Comparison of ENCODE assay signal across 8 mouse cellular contexts in genomic region chr16:23269984-23270912, GRCm38 (mm10). TPM values are rescaled to one million over a fixed set of nuclear protein-coding genes. Genes with fewer than 3 reads are reported as not detected.
DNase-seq lines count a peak whose midpoint lies in the region; ATAC-seq lines count a peak whose summit lies in the region.

No protein-coding gene starts in this region.

- H3K27me3 ChIP-seq in forebrain, embryonic 14.5 days (replicated peaks; ENCODE audit: control insufficient read depth, insufficient read depth, low read length) = no peaks in the 10 kb centered on the region

- no peak overlapping the region for H3K9ac ChIP-seq in forebrain, embryonic 14.5 days (ENCODE audit: low read length)

- peak overlapping the region; percentile 60; the same call in 1 of the 2 replicates for H3K27ac ChIP-seq in forebrain, embryonic 14.5 days (ENCODE audit: low read depth, low read length)

- H3K4me3 ChIP-seq in forebrain, embryonic 14.5 days (ENCODE audit: low read depth, low read length) = no peak overlapping the region

- H3K4me2 ChIP-seq in forebrain, embryonic 14.5 days (ENCODE audit: low read length) = no peak overlapping the region

- DNase-seq in kidney, adult 9 months = peak; percentile 23
- no peak for DNase-seq in kidney, adult 11 months
- peak; percentile 63 for DNase-seq in NIH3T3 (ENCODE audit: low read depth)
- peak; percentile 74 for DNase-seq in forebrain, embryonic 14.5 days (ENCODE audit: low spot score)
- DNase-seq in kidney, postnatal 14 days = peak; percentile 21
- DNase-seq in retina, postnatal 1 day = peak; percentile 66
- no peak for DNase-seq in frontal cortex, postnatal 36 days (ENCODE audit: low spot score in 2 of 2)
- DNase-seq in spleen, postnatal 36 days (ENCODE audit: low spot score in 2 of 2) = no peak

- peaks cover 22% of the 10 kb centered on the region for H3K4me1 ChIP-seq in forebrain, embryonic 14.5 days (ENCODE audit: control insufficient read depth, insufficient read depth, low read length)

- peak; percentile 58 for ATAC-seq in forebrain, embryonic 14.5 days

- H3K9me3 ChIP-seq in forebrain, embryonic 14.5 days (replicated peaks; ENCODE audit: control insufficient read depth, low read length) = no peaks in the 10 kb centered on the region

- 19% methylated on average over 10 of the region's 10 CpGs for WGBS in forebrain, embryonic 14.5 days

- H3K36me3 ChIP-seq in forebrain, embryonic 14.5 days (ENCODE audit: control insufficient read depth, insufficient read depth, low read length) = no peaks in the 10 kb centered on the region; the same call in 1 of the 2 replicates

RNA-seq across cellular contexts. Expression of gene St6gal1, which starts 45.7 kb away (rescaled TPM):
- polyA plus RNA-seq in forebrain, embryonic 14.5 days (2014; fragmentation: Nextera tagmentation; extraction: Ambion mirVana) = 46.0 and 56.0 TPM in 2 replicates

Comparison
In these comparisons a context has a peak if more than half of its experiments do, and no peak if none do; other contexts are left out.
1. DNase-seq: peak in kidney, adult 9 months (single experiment), NIH3T3 (single experiment), forebrain, embryonic 14.5 days (single experiment), kidney, postnatal 14 days (single experiment) and retina, postnatal 1 day (single experiment); none in kidney, adult 11 months (single experiment), frontal cortex, postnatal 36 days (0 of 2) and spleen, postnatal 36 days (0 of 2).